Mouse (Mus musculus) G1E (cell line): ENCODE data around the gene Meis3.

Source experiments
- CTCF ChIP-seq: IDR thresholded peaks from 2 replicates; pipeline ENCODE4 v1.5.1; 2012; ENCODE audit warnings: low read depth, low read length, inconsistent platforms, mixed read lengths
- GATA2 ChIP-seq: IDR thresholded peaks from 2 replicates; pipeline ENCODE4 v1.6.1; 2012; ENCODE audit warnings: low read depth, low read length, inconsistent platforms, borderline replicate concordance
- TAL1 ChIP-seq: conservative IDR thresholded peaks from 2 replicates; pipeline ENCODE4 v1.6.1; 2012; ENCODE audit warnings: low read depth, low read length, inconsistent platforms, mixed read lengths

DNA sequence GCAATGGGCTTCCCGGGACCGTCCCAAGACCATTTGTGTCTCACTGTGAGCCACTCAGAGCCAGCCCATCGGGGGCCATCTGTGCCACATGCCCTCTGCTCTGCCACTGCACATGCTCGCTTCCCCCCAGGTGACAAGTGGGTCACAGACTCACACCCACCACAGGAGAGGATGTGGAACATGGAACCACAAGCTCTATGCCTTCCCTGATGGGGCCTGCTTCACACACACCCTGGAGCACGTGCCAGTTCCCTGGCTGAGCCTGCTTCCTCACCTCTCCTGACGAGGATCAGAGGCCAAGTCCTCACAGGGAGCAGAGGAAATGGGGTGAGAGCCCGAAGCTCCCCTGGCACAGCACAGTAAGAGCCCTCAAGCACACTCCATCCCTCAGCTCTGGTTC, 32.2 kb downstream of the Meis3 start:
- TF ChIP-seq CTCF, result no peak
- no peak for TF ChIP-seq GATA2
- TF ChIP-seq TAL1, result no peak
